9 mouse cellular contexts compared by ENCODE assay signal in genomic region chr9:27134410-27134809, GRCm38 (mm10). TPM values are rescaled to one million over a fixed set of nuclear protein-coding genes. Genes with fewer than 3 reads are reported as not detected.
DNase-seq lines count a peak whose midpoint lies in the region; ATAC-seq lines count a peak whose summit lies in the region.
"Had no signal": no experiment of that assay in that cellular context is flagged by ENCODE, and none has a peak within 500 bp of the region (broad histone marks: within the 10 kb centered on the region; RNA-seq: fewer than 3 reads in every experiment).

No protein-coding gene starts in this region.

- H3K4me3 ChIP-seq in hindbrain, embryonic 14.5 days (replicated peaks; ENCODE audit: low read length): no peak overlapping the region
- no peak overlapping the region for H3K4me3 ChIP-seq in hindbrain, embryonic 13.5 days
- H3K4me3 ChIP-seq: embryonic facial prominence, embryonic 12.5 days had no signal

- no peak overlapping the region for H3K27ac ChIP-seq in hindbrain, embryonic 14.5 days
- no peak overlapping the region for H3K27ac ChIP-seq in hindbrain, embryonic 13.5 days
- H3K27ac ChIP-seq: embryonic facial prominence, embryonic 12.5 days had no signal

- no peaks in the 10 kb centered on the region for H3K4me1 ChIP-seq in hindbrain, embryonic 14.5 days (replicated peaks; ENCODE audit: control insufficient read depth, insufficient read depth, low read length)
- peaks cover 3% of the 10 kb centered on the region for H3K4me1 ChIP-seq in hindbrain, embryonic 13.5 days (replicated peaks)
- H3K4me1 ChIP-seq: embryonic facial prominence, embryonic 12.5 days had no signal

- ATAC-seq in hindbrain, embryonic 14.5 days (ENCODE audit: low FRiP score): no peak; the same call in 1 of the 2 replicates
- no peak for ATAC-seq in hindbrain, embryonic 13.5 days (ENCODE audit: low FRiP score)
- ATAC-seq in activated CD4-positive, CD25-positive, alpha-beta regulatory T cell, adult 4 months: no peak
- no peak for ATAC-seq in erythroblast, adult 5-6 weeks (replicated peaks; ENCODE audit: low FRiP score, poor library complexity, severe bottlenecking)

- no peaks in the 10 kb centered on the region for H3K36me3 ChIP-seq in hindbrain, embryonic 14.5 days (replicated peaks; ENCODE audit: control insufficient read depth, insufficient read depth)
- H3K36me3 ChIP-seq in hindbrain, embryonic 13.5 days: peaks cover 3% of the 10 kb centered on the region; the same call in 1 of the 2 replicates
- H3K36me3 ChIP-seq: embryonic facial prominence, embryonic 12.5 days had no signal

- no peak overlapping the region for H3K9ac ChIP-seq in hindbrain, embryonic 14.5 days
- no peak overlapping the region for H3K9ac ChIP-seq in hindbrain, embryonic 13.5 days
- H3K9ac ChIP-seq: embryonic facial prominence, embryonic 12.5 days had no signal

- DNase-seq in hindbrain, embryonic 14.5 days (ENCODE audit: low spot score): peak; percentile 64
- DNase-seq in urinary bladder, postnatal 36 days (ENCODE audit: low spot score in 2 of 2): peak; percentile 8 to 30
- no peak for DNase-seq in urinary bladder, postnatal 25 days (ENCODE audit: low spot score)
- DNase-seq in cerebellum, adult 9-11 months: peak; percentile 56
- DNase-seq in layer of hippocampus, adult 9-11 months: peak; percentile 59

- no peaks in the 10 kb centered on the region for H3K9me3 ChIP-seq in hindbrain, embryonic 14.5 days (ENCODE audit: control insufficient read depth, low read length)
- H3K9me3 ChIP-seq in hindbrain, embryonic 13.5 days: no peaks in the 10 kb centered on the region
- H3K9me3 ChIP-seq: embryonic facial prominence, embryonic 12.5 days had no signal

- no peaks in the 10 kb centered on the region for H3K27me3 ChIP-seq in hindbrain, embryonic 14.5 days (ENCODE audit: control insufficient read depth, insufficient read depth, low read length)
- no peaks in the 10 kb centered on the region for H3K27me3 ChIP-seq in hindbrain, embryonic 13.5 days
- H3K27me3 ChIP-seq: embryonic facial prominence, embryonic 12.5 days had no signal

- 76% methylated on average over 1 of the region's 1 CpGs for WGBS in hindbrain, embryonic 14.5 days
- 77% methylated on average over 1 of the region's 1 CpGs for WGBS in hindbrain, embryonic 13.5 days

- no peak overlapping the region for H3K4me2 ChIP-seq in hindbrain, embryonic 14.5 days (replicated peaks)
- H3K4me2 ChIP-seq in hindbrain, embryonic 13.5 days: no peak overlapping the region
- H3K4me2 ChIP-seq: embryonic facial prominence, embryonic 12.5 days had no signal

RNA-seq across cellular contexts. Expression of gene Jam3, which starts 20.8 kb away (rescaled TPM):
- 44.5 and 46.1 TPM in 2 replicates for polyA plus RNA-seq in hindbrain, embryonic 14.5 days (2014; fragmentation: Nextera tagmentation; extraction: Ambion mirVana)
- 72.6 and 80.1 TPM in 2 replicates for polyA plus RNA-seq in hindbrain, embryonic 13.5 days (2015; fragmentation: Nextera tagmentation; extraction: Ambion mirVana)
- under 1 TPM in 1 of 2 experiments, not detected in 1; 0.56 TPM for polyA plus RNA-seq in activated CD4-positive, CD25-positive, alpha-beta regulatory T cell, adult 4 months (2017; shearing (Covaris generic))
- total RNA-seq in erythroblast, adult 5-6 weeks (2015; ENCODE audit: low replicate concordance): not detected in 2 replicates
- 0.60 TPM in 1 of 2 replicates, not detected in the other for total RNA-seq in erythroblast, adult 5-6 weeks (2017; ENCODE audit: low replicate concordance)

Comparison
In these comparisons a context has a peak if more than half of its experiments do, and no peak if none do; other contexts are left out.
1. RNA of gene Jam3, which starts 20.8 kb away (polyA plus RNA-seq): 72.6 to 80.1 TPM in hindbrain, embryonic 13.5 days and 44.5 to 46.1 TPM in hindbrain, embryonic 14.5 days; 0.56 TPM in activated CD4-positive, CD25-positive, alpha-beta regulatory T cell, adult 4 months; every median in the first group is over 10 times any median in the second.